Mouse (Mus musculus) cerebellum, postnatal 36 days (tissue): ENCODE data around the gene Icam5.

Experiments
- DNase-seq, 2 experiments: peaks; one replicate each; pipeline ENCODE4 v3.0.0; 2021 to 2022; ENCODE audit warnings: mixed read lengths in 2 of 2

Gene Icam5

DNA sequence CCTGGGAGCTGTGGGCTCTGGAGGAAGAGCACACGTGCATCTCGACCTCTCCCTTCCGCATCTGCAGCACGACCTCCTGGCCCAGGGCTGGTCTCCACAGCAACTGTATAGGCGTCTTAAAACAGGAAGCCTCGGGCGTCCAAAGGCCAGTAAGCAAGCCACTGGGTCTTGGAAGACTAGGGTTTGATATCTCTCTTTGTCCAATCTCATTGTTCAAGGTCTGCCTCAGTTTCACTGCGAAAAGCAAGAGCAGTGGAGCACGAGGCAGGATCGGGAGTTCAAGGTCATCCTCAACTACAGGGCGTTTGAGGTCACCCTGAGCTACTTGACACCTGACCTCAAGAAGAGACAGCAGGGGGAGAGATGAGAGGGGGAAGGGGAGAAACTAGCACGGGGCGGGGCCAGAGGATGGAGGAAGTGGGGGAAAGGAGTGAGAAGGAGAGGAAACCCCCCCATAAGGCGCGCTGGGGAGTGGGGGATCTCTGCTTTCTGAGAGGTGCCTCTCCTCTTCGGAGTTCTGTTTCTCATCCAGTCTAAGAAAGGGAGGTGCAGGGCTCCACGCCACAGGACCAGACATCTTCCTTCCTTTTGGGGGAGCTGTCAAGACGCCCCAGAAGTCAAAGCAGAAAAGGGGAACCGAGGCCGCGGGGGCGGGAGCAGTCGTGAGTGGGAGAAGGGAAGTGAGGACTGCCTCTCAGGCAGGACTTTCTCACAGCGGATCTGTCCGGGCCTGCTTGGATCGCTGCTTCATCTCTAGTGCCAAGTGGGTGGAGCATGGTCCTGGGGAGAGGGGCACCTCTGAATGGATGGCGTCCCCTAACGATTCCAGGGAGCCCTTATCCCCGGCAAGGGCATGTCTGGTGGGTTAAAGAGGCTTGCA lies 16.9 kb upstream of the Icam5 start:
- DNase-seq: no peak

DNA sequence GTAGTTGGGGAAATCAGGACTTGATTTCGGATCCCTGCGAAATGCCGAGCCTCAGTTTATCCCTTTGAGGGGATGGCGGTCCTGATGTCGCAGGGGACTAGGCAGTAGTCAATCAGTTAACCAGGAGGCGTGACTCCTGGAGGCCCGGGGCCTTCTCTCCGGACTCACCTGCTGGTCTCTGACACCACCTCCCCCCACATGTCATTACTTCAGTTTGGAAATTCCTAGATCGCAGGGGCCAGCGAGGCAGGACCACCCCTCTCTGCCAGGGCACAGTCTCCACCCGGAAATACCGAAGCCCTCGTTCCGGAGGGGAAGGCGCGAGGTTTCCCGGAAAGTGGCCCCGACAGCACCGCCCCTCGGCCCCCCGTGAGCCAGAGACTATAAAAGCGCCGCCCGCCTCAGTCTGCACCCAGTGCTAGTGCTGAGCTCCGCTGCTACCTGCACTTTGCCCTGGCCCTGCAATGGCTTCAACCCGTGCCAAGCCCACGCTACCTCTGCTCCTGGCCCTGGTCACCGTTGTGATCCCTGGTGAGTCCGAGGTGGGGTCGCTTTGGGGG lies 16.2 kb upstream of the Icam5 start, which contains the start of gene Icam1:
Icam1 (plus strand) TSS at position 415 of the 560 bp plus-strand sequence.
- DNase-seq: no peak

DNA sequence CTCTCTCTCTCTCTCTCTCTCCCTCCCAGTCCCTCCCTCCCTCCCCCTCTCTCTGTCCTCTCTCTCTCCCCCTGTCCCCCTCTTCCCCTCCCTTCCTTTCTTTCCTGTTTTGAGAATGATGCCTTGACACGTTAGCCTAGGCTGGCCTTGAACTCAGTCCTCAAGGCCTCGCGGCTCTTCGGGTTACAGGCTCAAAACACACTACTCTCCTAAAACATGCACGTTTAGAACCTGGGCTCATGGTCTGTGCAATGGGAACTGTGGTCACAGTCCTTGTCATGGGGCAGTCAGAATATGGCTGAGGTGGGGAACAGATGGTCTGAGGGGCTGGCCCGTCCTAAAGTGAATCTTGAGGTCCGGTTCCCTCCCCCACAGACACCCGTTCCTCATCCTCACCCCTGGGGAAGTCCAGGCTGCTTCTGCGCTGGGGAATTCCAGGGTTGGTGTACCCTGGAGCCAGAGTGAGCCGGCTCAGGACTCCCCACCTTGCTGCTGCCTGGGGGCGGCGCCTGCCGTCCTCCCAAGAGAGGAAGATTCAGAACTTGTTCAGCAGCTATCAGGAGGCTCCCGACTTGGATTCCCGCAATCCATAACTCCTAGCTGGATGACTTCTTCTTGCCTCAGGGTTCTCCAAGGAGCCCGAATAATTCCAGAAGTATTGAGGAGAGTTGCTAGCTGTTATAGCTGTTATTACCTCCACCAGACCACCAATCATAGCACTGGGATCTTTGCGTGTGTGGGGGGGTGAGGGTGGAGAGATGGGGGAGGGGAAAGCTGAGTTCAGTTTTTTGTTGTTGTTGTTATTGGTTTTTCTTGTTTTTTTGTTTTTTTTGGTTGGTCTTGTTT lies 15.3 kb upstream of the Icam5 start:
- no peak for DNase-seq

DNA sequence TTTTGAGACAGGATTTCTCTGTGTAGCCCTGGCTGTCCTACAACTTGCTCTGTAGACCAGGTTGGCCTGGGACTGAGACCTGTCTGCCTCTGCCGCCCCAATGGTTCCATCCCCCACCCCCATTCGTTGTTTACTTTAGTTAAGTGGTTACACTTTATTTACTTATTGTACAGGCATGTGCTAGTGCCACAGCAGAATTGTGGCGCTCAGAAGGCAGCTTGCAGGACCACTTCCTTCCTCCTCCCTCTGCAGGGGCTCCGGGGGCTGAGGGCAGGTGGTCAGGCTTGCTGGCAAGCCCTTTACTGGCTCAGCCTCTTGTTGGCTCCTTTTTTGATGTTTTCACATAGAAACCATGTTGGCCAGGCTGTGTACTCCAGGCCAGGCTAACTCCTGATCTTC lies 14.7 kb upstream of the Icam5 start:
- DNase-seq: no peak

DNA sequence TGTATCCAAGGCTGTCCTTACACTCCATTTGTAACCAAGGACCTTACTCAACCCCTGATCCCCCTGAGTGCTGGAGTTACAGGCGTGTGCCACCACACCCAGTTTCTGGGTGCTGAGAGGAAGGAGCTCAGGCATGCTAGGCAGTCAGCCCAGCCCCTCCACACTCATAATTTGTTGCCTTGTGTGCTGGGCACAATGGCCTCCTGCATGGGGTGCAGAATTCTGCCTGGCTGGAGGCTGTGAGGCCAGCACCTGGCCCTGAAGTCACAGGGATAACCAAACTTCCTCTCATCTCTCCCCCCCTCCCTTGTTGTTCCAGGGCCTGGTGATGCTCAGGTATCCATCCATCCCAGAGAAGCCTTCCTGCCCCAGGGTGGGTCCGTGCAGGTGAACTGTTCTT lies 13.3 kb upstream of the Icam5 start:
- no peak for DNase-seq

DNA sequence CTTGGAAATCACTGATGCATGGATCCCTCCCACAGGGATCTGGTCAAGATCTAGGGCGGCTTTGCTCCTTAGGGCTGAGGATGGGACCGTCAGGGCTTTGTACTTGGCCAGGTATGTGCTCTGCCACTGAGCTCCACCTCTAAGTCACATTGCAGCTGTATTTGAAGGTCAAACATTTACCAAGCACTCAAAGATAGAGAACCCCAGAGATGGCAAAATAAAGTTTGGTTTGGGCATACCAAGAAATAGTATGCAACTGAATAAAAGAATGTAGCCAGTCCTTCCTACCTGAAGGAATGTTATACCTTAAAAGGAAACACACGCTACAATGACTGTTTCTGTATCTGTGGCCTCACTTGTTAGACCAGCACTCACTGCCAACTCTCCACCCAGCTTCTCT lies 10.5 kb upstream of the Icam5 start:
- no peak for DNase-seq

DNA sequence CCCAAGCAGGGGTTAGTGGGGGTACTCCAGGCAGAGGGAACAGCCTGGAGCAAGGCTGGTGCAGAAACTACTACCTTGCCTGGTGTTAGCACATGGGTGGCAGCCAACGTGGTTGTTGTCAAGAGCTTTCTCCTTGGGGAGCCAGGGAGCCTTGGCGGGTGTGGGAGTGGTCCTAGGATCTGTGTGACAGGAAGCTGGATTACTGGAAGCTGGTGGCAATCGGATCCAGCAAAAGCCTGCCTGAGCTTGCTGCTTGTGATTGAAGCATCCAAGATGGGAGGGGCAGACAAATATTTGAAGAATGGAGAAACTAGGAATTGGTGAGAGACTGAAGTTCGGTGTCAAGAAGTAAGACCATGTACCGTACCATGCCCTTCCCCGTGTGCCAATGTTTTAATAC lies 9.6 kb upstream of the Icam5 start:
- no peak for DNase-seq

DNA sequence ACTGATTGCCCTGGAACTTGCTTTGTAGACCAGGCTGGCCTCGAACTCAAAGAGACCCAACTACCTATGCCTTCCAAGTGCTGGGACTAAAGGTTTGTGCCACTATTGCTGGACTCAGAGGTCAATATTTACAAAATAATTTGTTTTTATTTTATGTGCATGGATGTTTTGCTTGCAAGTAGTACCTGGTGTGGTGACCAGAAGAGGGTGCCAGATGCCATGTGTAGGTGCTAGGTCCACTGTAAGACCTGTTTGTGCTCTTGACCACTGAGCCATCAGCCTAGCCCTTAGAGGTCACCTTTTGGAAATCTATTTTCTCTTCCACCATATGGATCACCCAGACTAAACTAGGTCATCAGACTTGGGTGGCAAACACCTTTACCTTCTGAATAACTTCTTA lies 9.1 kb upstream of the Icam5 start:
- DNase-seq: no peak

DNA sequence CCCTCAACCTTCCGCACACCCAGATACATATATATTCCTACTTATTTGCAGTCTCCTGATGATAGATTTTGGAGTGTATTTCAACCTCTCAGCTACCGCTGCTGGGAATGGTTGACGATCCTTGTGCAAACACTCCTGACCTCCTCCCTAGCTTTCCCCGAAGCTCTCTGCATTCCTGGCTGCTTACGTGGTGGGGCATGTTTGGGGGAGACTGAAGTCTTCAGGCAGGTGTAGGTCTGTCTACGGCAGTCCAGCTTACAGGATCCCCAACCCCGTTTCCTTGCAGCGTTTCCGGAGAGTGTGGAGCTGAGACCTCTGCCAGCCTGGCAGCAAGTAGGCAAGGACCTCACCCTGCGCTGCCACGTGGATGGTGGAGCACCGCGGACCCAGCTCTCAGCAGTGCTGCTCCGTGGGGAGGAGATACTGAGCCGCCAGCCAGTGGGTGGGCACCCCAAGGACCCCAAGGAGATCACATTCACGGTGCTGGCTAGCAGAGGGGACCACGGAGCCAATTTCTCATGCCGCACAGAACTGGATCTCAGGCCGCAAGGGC lies 6.5 kb upstream of the Icam5 start:
- no peak for DNase-seq

DNA sequence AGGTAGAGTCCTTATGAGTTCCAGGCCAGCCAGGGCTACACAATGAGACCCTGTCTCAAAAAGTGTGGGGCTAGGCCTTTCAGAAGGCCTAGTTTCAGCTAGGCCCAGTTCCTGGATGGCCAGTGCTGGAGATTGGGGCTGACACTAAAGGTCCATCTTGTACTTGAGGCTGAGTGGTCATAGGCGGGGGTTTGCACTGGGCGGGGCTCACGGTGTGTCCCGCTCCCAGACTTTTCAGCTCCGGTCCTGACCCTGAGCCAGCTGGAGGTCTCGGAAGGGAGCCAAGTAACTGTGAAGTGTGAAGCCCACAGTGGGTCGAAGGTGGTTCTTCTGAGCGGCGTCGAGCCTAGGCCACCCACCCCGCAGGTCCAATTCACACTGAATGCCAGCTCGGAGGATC lies 5.0 kb upstream of the Icam5 start:
- no peak for DNase-seq

DNA sequence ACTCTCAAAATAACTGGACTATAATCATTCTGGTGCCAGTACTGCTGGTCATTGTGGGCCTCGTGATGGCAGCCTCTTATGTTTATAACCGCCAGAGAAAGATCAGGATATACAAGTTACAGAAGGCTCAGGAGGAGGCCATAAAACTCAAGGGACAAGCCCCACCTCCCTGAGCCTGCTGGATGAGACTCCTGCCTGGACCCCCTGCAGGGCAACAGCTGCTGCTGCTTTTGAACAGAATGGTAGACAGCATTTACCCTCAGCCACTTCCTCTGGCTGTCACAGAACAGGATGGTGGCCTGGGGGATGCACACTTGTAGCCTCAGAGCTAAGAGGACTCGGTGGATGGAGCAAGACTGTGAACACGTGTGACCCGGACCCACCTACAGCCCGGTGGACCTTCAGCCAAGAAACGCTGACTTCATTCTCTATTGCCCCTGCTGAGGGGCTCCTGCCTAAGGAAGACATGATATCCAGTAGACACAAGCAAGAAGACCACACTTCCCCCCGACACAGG lies 4.0 kb upstream of the Icam5 start:
- no peak for DNase-seq

DNA sequence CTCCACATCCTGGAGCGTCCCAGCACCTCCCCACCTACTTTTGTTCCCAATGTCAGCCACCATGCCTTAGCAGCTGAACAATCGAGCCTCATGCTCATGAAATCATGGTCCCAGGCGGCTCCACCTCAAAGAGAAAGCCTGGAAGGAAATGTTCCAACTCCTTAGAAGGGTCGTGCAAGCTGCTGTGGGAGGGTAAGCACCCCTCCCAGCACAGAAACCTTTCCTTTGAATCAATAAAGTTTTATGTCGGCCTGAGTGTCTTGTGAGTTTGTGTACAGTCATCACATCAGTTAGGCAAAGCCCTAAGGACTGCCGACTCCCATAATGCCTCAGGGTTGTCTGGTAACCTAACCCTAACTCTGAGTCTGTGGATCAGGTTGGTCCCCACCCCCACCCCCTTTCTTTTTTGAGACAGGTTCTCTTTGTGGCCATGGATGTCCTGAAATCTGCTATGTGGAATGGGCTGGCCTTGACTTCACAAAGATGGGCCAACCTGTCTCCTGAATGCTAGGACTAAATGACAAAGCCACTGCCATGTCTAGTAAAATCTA lies 3.2 kb upstream of the Icam5 start:
- DNase-seq: no peak

DNA sequence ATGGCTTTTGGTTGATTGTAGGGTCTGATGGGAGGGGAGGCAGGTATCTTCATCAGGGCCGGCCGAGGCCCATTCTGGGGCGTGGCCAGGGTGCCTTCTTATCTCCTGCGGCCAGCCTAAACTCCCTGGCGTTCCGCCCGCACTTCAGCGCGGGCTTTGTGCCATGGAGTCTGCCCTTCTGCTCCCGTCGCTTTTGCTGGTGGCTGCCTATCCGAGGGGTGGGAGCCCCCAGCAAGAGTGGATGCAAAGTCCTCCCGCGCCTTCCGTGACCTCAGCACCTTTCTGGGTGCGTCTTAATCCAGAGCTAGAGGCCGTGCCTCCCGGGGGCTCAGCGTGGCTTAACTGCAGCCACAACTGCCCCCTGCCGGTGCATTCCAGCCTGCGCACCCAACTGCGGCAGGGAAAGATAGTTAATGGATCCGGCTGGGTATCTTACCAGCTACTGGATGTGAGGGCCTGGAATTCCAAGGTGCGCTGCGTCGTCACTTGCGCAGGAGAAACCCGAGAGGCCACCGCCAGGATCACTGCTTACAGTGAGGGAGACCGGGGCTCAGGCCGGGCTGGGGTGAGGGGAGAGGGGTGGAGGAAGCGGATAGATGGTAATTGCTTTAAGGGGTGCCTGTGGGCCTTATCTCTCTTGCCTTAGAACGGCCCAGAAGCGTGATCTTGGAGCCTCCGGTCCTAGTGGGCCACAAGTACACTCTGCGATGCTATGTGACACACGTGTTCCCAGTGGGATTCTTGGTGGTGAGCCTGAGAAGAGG lies 2.4 kb upstream of the Icam5 start, which contains the start of gene Icam4:
Icam4 (plus strand) TSS at position 83 of the 764 bp plus-strand sequence.
- peak; percentile 58 to 66 for DNase-seq

DNA sequence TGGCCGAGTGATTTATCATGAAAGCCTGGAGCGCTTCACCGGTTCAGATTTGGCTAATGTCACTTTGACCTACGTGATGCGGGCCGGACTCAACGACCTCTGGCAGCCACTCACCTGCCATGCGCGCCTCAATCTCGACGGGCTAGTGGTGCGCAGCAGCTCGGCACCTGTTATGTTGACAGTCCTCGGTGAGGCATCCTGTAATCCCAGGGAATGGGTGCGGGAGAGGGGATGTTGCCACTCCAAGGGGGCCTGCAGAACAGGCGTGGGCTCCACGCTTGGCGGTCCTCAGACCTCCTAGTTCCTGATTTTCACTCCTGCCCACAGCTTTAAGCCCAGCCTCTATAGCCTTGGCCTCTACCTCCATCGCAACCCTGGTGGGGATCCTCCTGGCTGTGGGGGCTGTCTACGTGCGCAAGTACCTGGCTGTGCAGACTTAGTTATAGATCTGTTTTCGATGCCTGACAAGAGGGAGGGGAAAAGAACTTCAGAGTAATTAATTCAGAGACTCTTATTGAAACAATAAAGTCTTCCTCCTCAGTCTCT lies 1.7 kb upstream of the Icam5 start:
- DNase-seq: no peak

DNA sequence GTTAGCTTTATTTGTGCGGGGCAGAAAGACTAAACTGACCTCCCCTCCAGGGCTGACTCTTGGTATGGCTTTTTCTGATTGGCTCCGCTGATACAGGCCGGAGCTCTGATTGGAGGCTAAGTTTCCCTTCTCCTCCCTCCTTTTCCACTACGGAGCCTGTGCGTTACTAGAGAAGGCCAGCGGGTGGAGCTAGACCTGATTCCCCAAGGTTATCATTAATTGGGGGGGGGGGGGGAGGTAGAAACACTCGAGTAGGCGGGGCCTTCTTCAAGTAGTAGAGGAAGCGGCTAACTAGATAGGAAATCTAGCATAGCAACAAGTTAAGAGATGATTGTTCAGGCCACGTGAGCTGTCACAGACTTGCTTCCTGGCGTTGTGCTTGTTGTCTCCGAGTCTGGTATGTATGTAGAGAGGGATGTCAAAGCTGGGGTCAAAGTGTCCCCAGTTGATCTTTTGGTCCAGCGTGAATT lies 1.1 kb upstream of the Icam5 start:
- DNase-seq: peak; percentile 76 to 78

DNA sequence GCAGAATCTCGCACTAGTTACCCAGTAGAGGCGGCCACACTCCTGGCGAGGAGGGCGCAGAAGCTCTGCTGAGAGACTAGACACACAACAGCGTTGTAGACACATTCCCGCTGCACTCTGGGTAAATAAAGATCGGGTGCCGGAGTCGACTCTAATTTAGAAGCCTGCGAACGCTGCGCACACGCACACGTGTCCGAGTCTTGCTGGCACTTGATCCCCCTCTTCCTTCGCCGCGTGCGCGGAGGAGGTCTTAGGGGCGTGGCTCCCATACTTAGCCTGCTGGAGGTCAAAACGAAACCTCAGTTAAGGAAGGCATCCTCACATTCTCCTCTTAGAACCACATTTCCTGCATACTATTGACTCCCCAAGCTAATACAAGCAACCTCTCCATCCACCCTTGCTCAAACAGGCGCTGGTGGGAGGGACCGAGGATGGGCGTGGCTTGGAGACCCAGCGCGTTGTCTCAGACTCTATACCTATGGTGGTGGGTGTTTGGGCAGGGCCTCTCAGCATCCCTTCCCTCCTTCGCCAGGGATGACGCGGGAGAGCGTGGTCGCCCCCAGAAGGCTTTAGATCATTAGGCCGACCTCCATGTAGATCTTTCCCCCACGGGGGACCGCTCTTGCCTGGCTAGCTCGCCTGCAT lies 500 bp upstream of the Icam5 start:
- peak; percentile 15 to 27 for DNase-seq

DNA sequence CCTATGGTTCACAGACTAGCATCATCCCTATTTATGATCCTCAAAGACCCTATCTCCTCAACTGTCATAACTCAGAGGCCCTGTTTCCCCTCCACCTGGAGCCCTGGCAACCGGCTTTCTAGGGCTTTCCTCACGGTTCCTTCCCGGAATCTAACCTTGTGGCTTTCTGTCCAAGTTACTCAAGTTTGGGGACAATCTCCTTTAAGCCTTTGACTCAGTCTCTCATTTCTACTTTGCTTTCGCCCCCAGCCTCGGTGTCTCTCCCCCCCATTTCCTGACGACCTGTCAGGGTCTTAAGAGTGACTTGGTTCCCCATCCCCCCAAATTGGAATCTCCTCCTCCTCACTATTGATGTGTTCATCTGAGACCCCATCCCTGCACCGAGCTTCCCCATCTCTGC lies 618 bp downstream of the Icam5 start:
- DNase-seq: no peak

DNA sequence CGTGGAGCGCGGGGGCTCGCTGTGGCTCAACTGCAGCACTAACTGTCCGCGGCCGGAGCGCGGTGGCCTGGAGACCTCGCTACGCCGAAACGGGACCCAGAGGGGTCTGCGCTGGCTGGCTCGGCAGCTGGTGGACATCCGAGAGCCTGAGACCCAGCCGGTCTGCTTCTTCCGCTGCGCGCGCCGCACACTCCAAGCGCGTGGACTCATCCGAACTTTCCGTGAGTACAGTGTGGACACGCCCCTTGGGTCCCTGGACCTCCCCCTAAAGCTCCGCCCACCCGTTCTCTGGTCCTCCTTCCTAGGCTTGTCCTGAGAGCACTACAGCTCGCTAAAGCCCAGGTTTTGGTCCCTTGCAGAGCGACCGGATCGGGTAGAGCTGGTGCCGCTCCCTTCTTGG lies 1.3 kb downstream of the Icam5 start:
- no peak for DNase-seq

DNA sequence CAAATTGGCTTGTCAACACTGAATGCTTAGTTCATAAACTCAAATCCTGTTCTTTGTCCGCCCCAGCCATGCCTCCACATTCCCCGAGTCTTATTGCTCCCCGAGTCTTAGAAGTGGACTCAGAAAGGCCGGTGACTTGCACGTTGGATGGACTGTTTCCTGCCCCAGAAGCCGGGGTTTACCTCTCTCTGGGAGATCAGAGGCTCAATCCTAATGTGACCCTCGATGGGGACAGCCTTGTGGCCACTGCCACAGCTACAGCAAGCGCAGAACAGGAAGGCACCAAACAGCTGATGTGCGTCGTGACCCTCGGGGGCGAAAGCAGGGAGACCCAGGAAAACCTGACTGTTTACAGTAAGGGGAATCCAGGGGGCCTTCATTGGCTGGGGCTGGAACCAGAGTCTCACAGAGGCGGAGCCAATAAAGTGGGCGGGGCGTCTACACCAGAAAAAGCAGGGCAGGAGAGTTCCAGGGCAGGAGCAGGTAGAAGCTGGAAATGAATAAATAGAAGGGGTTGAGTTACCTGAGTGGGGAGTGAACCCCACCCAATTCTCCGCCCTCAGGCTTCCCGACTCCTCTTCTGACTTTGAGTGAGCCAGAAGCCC lies 2.7 kb downstream of the Icam5 start:
- no peak for DNase-seq

DNA sequence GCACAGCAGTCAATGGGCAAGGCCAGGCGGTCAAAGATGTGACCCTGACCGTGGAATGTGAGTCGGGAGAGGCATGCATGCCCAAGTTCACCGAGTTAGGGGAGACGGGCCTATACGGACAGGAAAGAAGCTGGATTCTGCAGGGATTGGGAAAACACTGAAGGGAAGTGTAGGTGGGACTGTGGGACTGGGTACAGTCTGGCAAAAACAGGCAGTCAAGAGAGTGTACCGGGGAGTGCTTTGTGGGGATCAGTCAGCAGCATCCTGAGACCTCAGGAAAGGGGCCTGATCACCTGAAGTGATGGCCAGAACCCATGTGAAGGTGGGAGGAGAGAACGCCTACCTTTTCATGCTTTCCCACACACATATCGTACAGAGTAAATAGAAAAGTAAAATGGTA lies 3.7 kb downstream of the Icam5 start:
- DNase-seq: no peak
